Mouse (Mus musculus): ENCODE results near the gene Sh2b3.

The Sh2b3 gene

GRCm38 (mm10) chr5:121783862-121784500 lies 53.5 kb downstream of the Sh2b3 start:
- no peak for DNase-seq

DNA sequence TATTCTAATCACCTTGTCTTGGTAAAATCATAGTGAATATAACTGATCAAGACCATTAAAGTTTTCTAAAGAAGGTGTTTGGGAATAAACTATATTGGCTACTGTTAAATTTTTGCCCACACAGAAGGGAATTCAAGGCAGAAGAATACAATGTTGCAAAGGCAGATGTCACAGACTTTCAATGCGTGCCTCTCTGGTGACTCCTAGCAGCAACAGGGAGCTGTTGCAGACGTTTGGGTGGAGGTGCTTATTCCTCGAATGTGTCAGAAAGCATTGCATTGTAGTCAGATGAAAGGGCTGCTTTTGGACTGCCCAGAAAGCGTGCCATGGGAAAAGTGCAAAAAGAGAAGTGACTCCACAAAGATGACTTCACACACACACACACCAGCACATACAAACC lies 55.0 kb downstream of the Sh2b3 start:
- no peak for DNase-seq

DNA sequence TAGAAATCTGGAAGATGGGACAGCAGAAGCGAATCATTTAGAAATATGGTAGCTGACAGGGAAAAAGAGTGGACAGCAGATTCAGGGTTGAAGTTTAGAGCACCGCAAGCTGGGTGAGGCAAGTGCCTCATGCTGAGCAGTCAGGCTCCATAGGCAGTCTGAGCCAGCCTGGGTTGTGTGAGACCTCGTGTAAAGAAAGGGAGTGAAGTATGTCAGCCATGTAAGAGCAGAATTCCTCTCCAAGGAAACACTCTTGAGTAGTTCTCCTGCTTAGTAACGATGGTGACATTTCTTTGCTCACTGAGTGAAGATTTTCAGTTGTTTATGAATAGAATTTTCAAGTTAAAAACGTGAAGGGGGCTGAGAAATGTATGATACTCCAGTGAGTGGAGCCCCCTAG lies 57.3 kb downstream of the Sh2b3 start:
- DNase-seq = no peak

GRCm38 (mm10) chr5:121778485-121779119 lies 58.8 kb downstream of the Sh2b3 start:
- no peak for DNase-seq

DNA sequence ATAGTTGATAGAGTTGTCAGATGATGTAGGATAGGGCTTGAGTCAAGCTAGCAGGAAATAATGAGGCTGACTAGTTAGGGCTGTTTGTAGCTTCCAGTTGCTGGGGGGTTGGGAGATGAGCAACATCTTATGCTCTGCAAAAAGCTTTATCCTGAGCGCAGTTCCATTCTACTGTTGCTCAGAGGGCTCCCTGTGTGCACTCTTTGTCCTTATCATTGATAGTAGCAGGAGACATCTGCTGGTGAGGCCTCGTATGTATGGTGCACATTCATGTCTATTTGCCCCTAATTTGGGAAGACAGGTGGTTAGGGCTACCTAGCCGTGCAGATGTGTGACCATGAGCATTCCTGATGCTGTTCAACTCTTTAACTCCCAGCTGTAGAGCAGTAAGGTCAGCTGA lies 65.8 kb downstream of the Sh2b3 start:
- no peak for DNase-seq

- DNase-seq = no peak
Measured at GRCm38 (mm10) chr5:121769827-121770226, 67.6 kb downstream of the Sh2b3 start.

GRCm38 (mm10) chr5:121767564-121767963 lies 69.9 kb downstream of the Sh2b3 start:
- DNase-seq = no peak

GRCm38 (mm10) chr5:121766038-121766773 lies 71.2 kb downstream of the Sh2b3 start:
- peak; percentile 43 for DNase-seq

Measured in thymus, postnatal 14 days (tissue).